Mouse (Mus musculus) kidney, adult 11 months (tissue): ENCODE data around the gene Gm3259.
"Not testable (repeated sequence)": the region's sequence is repeated elsewhere in the genome, so short reads cannot be mapped to it uniquely, and the experiment has no call there.

Source experiments
- DNase-seq: peaks from one replicate; pipeline ENCODE4 v3.0.0; 2022

Gene Gm3259

GRCm38 (mm10) chr5:95305611-95306010 is at the start of gene Gm3259:
TSS of gene Gm3259 (plus strand) at chr5:95305911.
- DNase-seq, result not testable (repeated sequence)

GRCm38 (mm10) chr5:95272668-95273067 is 33.0 kb upstream of the Gm3259 start, which contains the start of gene Gm10424:
TSS of gene Gm10424 (minus strand) at chr5:95272768.
- DNase-seq, result not testable (repeated sequence)
